Mouse (Mus musculus) C2C12 (cell line): ENCODE results near the gene Cuedc1. TPM values are rescaled to one million over a fixed set of nuclear protein-coding genes. Genes with fewer than 3 reads are reported as not detected.

Experiments
- H3K27me3 ChIP-seq: one replicate; pipeline ENCODE4 v1.6.1; 2011; ENCODE audit not compliant: control insufficient read depth, insufficient read depth, insufficient read length
- H3K36me3 ChIP-seq: one replicate; pipeline ENCODE4 v1.6.1; 2011; ENCODE audit not compliant: control insufficient read depth, insufficient read depth
- H3K4me3 ChIP-seq: one replicate; pipeline ENCODE4 v1.5.1; 2011; ENCODE audit warnings: mild to moderate bottlenecking, control low read depth; ENCODE audit not compliant: poor library complexity, insufficient read depth, severe bottlenecking
- H3K79me2 ChIP-seq: one replicate; pipeline ENCODE4 v1.6.1; 2011; ENCODE audit not compliant: control insufficient read depth, insufficient read depth
- H3K79me3 ChIP-seq: one replicate; pipeline ENCODE4 v1.6.1; 2011; ENCODE audit warnings: low read depth, control low read depth
- H3ac ChIP-seq: one replicate; pipeline ENCODE3; 2011; ENCODE audit warnings: low read depth; ENCODE audit not compliant: control insufficient read depth, insufficient read length
- CEBPB ChIP-seq: IDR thresholded peaks from one replicate; pipeline ENCODE4 v1.6.1; 2011; ENCODE audit warnings: low read depth, mild to moderate bottlenecking, control low read depth, moderate library complexity
- CTCF ChIP-seq: IDR thresholded peaks from one replicate; pipeline ENCODE4 v1.5.1; 2011; ENCODE audit not compliant: control insufficient read depth, insufficient read depth, insufficient read length
- FOSL1 ChIP-seq: IDR thresholded peaks from one replicate; pipeline ENCODE4 v1.8.0; 2011; ENCODE audit warnings: mild to moderate bottlenecking, low read length; ENCODE audit not compliant: poor library complexity, insufficient read depth, severe bottlenecking
- MAX ChIP-seq: IDR thresholded peaks from one replicate; pipeline ENCODE4 v1.6.1; 2011; ENCODE audit warnings: mild to moderate bottlenecking, control low read depth
- MYOD1 ChIP-seq: IDR thresholded peaks from one replicate; pipeline ENCODE4 v1.6.1; 2011; ENCODE audit warnings: low read depth; ENCODE audit not compliant: control insufficient read depth, insufficient read length
- MYOG ChIP-seq: IDR thresholded peaks from one replicate; pipeline ENCODE4 v1.6.1; 2011; ENCODE audit not compliant: control insufficient read depth, insufficient read length; ENCODE audit errors: extremely low read depth
- USF1 ChIP-seq: IDR thresholded peaks from one replicate; pipeline ENCODE4 v1.6.1; 2011; ENCODE audit warnings: low read depth, mild to moderate bottlenecking, control low read depth, moderate library complexity
- polyA plus RNA-seq: library from polyadenylated mRNA; unstranded; fragments of >200 nt; fragmentation: generic; extraction: Trizol; gene quantifications from one replicate; pipeline ENCODE4 v1.2.1, GENCODE M21; 2012; ENCODE audit warnings: missing spikeins

Gene Cuedc1
- polyA plus RNA-seq, 1 experiment = 16.2 TPM

- TF ChIP-seq USF1 (no peak), CEBPB (no peak), MAX (no peak), CTCF (no peak), FOSL1 (no peak), MYOG (no peak), MYOD1 (no peak)
- Histone ChIP-seq H3K79me3 (no peaks in the 10 kb centered on the region), H3K27me3 (no peaks in the 10 kb centered on the region), H3K36me3 (no peaks in the 10 kb centered on the region), H3K79me2 (peaks cover 18% of the 10 kb centered on the region), H3ac (no peak overlapping the region), H3K4me3 (no peak overlapping the region)
Measured at GRCm38 (mm10) chr11:88160316-88160715, 62.5 kb downstream of the Cuedc1 start.

GRCm38 (mm10) chr11:88161051-88161581, 63.3 kb downstream of the Cuedc1 start:
- H3ac ChIP-seq = peak overlapping the region; percentile 60
- TF ChIP-seq MAX = no peak
- no peak for TF ChIP-seq MYOG

GRCm38 (mm10) chr11:88161651-88162362, 63.9 kb downstream of the Cuedc1 start:
- H3K27me3 ChIP-seq = no peaks in the 10 kb centered on the region
- H3K79me2 ChIP-seq = peaks cover 22% of the 10 kb centered on the region
- TF ChIP-seq CEBPB (no peak), USF1 (peak; percentile 18), CTCF (peak; percentile 83)
- H3K79me3 ChIP-seq = no peaks in the 10 kb centered on the region
- peak overlapping the region; percentile 38 for H3ac ChIP-seq
- H3K36me3 ChIP-seq = no peaks in the 10 kb centered on the region
- peak overlapping the region; percentile 7 for H3K4me3 ChIP-seq

More at GRCm38 (mm10) chr11:88161051-88161581, 63.3 kb downstream of the Cuedc1 start:
- H3K4me3 ChIP-seq = peak overlapping the region; percentile 21
- H3K36me3 ChIP-seq = no peaks in the 10 kb centered on the region
- H3K79me2 ChIP-seq = peaks cover 15% of the 10 kb centered on the region
- H3K79me3 ChIP-seq = no peaks in the 10 kb centered on the region
- no peaks in the 10 kb centered on the region for H3K27me3 ChIP-seq

- peaks cover 27% of the 10 kb centered on the region for H3K79me2 ChIP-seq
- no peaks in the 10 kb centered on the region for H3K36me3 ChIP-seq
- H3ac ChIP-seq = no peak overlapping the region
- TF ChIP-seq MYOG (no peak), MAX (no peak), CEBPB (no peak), USF1 (no peak), CTCF (no peak)
- no peak overlapping the region for H3K4me3 ChIP-seq
- H3K27me3 ChIP-seq = no peaks in the 10 kb centered on the region
- peaks cover 3% of the 10 kb centered on the region for H3K79me3 ChIP-seq
Measured at GRCm38 (mm10) chr11:88162740-88163139, 64.9 kb downstream of the Cuedc1 start.

- no peak overlapping the region for H3K4me3 ChIP-seq
- no peak for TF ChIP-seq CTCF
- TF ChIP-seq CEBPB = peak; percentile 61
- TF ChIP-seq MAX = no peak
- TF ChIP-seq MYOD1 = peak; percentile 47
- no peaks in the 10 kb centered on the region for H3K27me3 ChIP-seq
- H3K79me3 ChIP-seq = peaks cover 3% of the 10 kb centered on the region
- peaks cover 27% of the 10 kb centered on the region for H3K79me2 ChIP-seq
- no peaks in the 10 kb centered on the region for H3K36me3 ChIP-seq
- H3ac ChIP-seq = no peak overlapping the region
Measured at GRCm38 (mm10) chr11:88164213-88164723, 66.4 kb downstream of the Cuedc1 start.

GRCm38 (mm10) chr11:88164801-88165377, 67.0 kb downstream of the Cuedc1 start:
- Histone ChIP-seq H3K36me3 (no peaks in the 10 kb centered on the region), H3K27me3 (no peaks in the 10 kb centered on the region), H3K79me2 (peaks cover 27% of the 10 kb centered on the region), H3K4me3 (no peak overlapping the region), H3ac (peak overlapping the region; percentile 47), H3K79me3 (peaks cover 3% of the 10 kb centered on the region)
- TF ChIP-seq MYOG (no peak), USF1 (peak; percentile 65), MAX (peak; percentile 94)
